Mouse (Mus musculus) layer of hippocampus, adult 11-12 months (tissue): ENCODE results near the gene Prkca.
"Not testable (repeated sequence)": the region's sequence is repeated elsewhere in the genome, so short reads cannot be mapped to it uniquely, and the experiment has no call there.

ENCODE experiments used
- DNase-seq: peaks from one replicate; pipeline ENCODE4 v3.0.0; 2022; ENCODE audit warnings: low spot score

Gene Prkca

GRCm38 (mm10) chr11:108117360-108118050 lies 226.2 kb downstream of the Prkca start:
- no peak for DNase-seq

- DNase-seq: no peak
Observed at GRCm38 (mm10) chr11:108114091-108114490, 229.6 kb downstream of the Prkca start.

- no peak for DNase-seq
Observed at GRCm38 (mm10) chr11:108112437-108112836, 231.3 kb downstream of the Prkca start.

GRCm38 (mm10) chr11:108104085-108104484 lies 239.6 kb downstream of the Prkca start:
- DNase-seq: no peak

- DNase-seq: no peak
Observed at GRCm38 (mm10) chr11:108101280-108101950, 242.3 kb downstream of the Prkca start.

GRCm38 (mm10) chr11:108098306-108098705 lies 245.4 kb downstream of the Prkca start:
- no peak for DNase-seq

GRCm38 (mm10) chr11:108094796-108095195 lies 248.9 kb downstream of the Prkca start:
- no peak for DNase-seq

- no peak for DNase-seq
Observed at GRCm38 (mm10) chr11:108093248-108093647, 250.5 kb downstream of the Prkca start.

- DNase-seq: no peak
Observed at GRCm38 (mm10) chr11:108091238-108091637, 252.5 kb downstream of the Prkca start.

- no peak for DNase-seq
Observed at GRCm38 (mm10) chr11:108090706-108091105, 253.0 kb downstream of the Prkca start.

GRCm38 (mm10) chr11:108088063-108088462 lies 255.7 kb downstream of the Prkca start:
- DNase-seq: no peak

GRCm38 (mm10) chr11:108087105-108087700 lies 256.5 kb downstream of the Prkca start:
- not testable (repeated sequence) for DNase-seq

- DNase-seq: no peak
Observed at GRCm38 (mm10) chr11:108082673-108083072, 261.1 kb downstream of the Prkca start.

GRCm38 (mm10) chr11:108079946-108080650 lies 263.6 kb downstream of the Prkca start:
- DNase-seq: no peak

- no peak for DNase-seq
Observed at GRCm38 (mm10) chr11:108079454-108079853, 264.3 kb downstream of the Prkca start.

GRCm38 (mm10) chr11:108077514-108077913 lies 266.2 kb downstream of the Prkca start:
- no peak for DNase-seq

GRCm38 (mm10) chr11:108072606-108073243 lies 271.0 kb downstream of the Prkca start:
- peak; percentile 37 for DNase-seq

GRCm38 (mm10) chr11:108071230-108071629 lies 272.5 kb downstream of the Prkca start:
- DNase-seq: no peak

GRCm38 (mm10) chr11:108070038-108070437 lies 273.7 kb downstream of the Prkca start:
- DNase-seq: no peak

- no peak for DNase-seq
Observed at GRCm38 (mm10) chr11:108068430-108068829, 275.3 kb downstream of the Prkca start.

GRCm38 (mm10) chr11:108067161-108067560 lies 276.6 kb downstream of the Prkca start:
- DNase-seq: no peak

GRCm38 (mm10) chr11:108064401-108064800 lies 279.3 kb downstream of the Prkca start:
- peak; percentile 28 for DNase-seq
